Mouse (Mus musculus) thymus, postnatal 10 days (tissue): ENCODE data around the gene Ginm1.

ENCODE experiments used
- DNase-seq, 2 experiments: peaks; one replicate each; pipeline ENCODE4 v3.0.0; 2021; ENCODE audit warnings: low spot score in 2 of 2

The Ginm1 gene

DNA sequence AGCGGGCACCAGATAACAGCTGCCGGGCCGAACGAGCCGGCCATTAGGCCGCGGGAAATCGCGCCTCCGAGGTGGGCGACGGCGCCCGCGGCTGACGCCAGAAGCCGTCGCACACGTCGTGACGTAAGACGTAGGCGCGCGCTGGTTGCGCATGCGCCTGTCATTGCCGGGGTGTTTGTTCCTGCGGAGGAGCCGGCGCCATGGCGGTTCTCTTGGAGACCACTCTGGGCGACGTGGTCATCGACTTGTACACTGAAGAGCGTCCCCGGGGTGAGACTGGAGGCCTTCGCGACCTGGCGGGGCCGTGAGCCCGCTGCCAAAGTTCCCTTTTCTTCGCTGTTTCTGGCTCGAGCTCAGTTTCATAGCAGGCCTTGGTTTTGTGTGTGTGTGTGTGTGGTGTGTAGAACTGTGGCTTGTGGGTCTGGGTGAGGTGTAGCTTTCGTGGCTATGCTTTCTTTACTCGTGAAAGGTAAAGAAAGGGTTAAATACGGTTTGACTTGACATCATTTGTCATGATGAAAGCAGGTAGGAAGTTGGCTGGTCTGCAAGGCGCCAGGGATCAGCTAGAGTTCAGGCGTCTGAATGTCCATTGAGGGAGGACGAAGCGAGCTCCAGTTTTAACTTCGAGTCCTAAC lies at the start of gene Ginm1, which contains the start of gene Ppil4:
TSS of gene Ginm1 (minus strand) at position 74 of the 635 bp plus-strand sequence.
TSS of gene Ppil4 (plus strand) at position 141 of the 635 bp plus-strand sequence.
- DNase-seq: peak; percentile 77 to 87

DNA sequence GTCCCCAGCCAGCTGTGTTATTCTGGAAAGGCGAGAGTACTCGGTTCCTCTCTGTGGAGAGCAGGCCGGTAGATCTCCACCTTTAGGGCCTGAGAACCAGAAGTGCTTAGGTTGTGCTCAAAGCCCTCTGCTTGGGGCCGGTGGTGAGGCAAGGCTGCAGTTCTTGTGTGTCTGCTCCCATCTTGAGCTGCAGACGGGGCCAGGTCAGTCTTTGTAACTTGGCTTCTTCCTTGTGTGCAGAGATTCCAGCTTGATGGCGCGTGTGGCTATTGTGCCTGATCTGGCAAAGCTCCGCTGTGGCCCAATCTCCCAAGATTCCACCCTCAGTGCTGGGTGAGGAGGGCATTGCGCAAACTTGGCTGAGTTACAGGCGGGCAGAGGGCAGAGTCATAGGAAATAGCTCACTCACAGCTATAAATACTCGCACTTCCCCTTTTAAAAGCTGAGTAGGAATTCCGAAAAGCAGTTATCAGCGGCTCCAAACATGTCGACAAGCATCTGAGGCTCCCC lies 49.0 kb upstream of the Ginm1 start:
- no peak for DNase-seq

- peak; percentile 21 to 32 for DNase-seq
Measured at GRCm38 (mm10) chr10:7840785-7841184, 48.2 kb upstream of the Ginm1 start.

GRCm38 (mm10) chr10:7840353-7840733 lies 47.7 kb upstream of the Ginm1 start:
- no peak for DNase-seq

- DNase-seq: peak in 1 of 2 experiments; percentile 28
Measured at GRCm38 (mm10) chr10:7839551-7840352, 47.1 kb upstream of the Ginm1 start.

- no peak for DNase-seq
Measured at GRCm38 (mm10) chr10:7838874-7839421, 46.3 kb upstream of the Ginm1 start.

GRCm38 (mm10) chr10:7838036-7838435 lies 45.4 kb upstream of the Ginm1 start:
- DNase-seq: no peak

- DNase-seq: no peak
Measured at GRCm38 (mm10) chr10:7837446-7837845, 44.8 kb upstream of the Ginm1 start.

GRCm38 (mm10) chr10:7836902-7837301 lies 44.3 kb upstream of the Ginm1 start:
- DNase-seq: no peak

DNA sequence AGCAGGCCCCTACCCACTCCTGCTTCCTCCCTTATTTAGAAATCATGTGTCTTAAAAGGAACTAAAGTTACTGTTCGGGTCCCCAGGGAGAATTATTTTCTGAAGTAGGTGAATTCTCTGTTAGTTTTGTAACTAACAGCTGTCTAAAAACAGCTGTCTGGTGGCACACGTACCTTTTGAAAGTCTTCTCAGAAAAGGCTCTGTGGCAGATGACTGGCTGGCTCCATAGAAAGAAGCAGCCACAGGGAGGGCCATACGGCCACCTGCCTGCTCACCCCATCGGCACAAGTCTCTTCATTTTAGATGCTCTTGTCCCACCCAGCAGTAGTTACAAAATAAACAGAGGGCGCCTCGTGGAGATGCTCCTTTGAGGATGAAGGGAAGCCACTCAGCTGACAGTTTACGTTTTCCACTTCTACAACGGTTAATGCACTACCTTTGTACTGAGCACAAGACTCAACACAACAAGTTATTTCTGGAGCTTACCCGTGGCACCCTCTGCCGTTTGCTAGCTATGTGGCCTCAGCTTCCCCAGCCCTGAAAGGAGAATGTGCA lies 42.1 kb upstream of the Ginm1 start:
- peak; percentile 42 to 43 for DNase-seq

DNA sequence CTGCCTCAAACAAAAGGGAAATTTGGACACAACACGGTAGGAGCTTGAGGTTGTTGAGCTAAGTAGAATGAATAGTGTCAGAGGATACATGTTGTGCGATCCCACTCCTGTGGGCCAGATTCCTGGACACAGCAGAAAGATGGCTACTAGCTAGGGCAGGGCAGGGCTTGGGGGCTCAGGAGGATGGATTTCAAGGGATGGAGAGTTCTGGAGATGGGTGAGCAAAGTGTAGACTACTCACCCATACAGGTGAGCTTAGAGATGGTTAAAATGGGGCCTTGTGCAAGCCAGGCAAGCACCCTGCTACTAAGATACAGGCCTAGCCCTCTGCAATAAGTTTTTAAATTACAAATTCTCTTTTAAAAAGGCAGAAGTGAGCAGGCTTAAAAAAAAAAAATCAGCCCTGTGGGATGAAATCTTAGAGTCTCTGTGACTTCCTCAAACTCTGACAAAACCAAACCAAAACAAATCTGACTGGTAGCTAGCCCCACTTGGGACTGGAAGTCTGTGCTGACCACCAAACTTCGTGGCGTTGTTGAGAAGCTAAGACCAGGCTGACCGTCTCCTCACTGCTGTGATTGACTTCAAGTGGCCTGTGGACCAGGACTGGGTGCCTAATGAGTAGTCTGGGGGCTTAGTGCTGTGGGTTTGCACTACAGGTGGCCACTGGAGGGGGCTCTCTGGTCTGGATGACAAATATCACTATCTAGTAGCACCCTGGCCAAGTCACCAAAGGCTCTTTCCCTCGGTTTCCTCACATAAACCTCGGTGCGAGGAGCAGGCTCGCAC lies 40.9 kb upstream of the Ginm1 start:
- DNase-seq: no peak

DNA sequence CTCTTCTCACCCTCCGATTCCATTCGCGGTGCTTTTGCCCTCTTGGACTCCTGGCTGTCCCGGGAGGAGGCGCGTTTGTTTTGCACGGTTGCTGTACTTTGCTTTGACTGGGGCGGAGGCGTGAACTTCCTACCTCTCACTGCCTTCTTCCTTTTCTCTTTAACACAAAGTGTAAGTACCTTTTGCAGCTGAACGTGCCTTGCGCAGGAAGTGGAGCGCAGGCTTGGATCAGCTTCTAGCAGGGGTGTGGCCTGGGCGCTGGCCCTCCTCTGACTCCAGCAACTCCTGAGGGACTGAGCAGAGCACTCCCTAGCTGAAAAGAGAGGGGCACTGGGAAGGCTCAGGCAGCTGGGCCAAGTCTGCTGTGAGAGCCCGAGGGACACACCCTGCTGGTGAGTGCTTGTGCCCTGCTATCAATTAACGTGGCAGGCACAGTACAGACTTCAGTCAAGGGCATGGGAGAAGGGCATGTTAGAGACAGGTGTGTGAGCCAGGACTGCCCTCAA lies 39.6 kb upstream of the Ginm1 start, which contains the start of gene Zc3h12d:
TSS of gene Zc3h12d (plus strand) at position 300 of the 506 bp plus-strand sequence.
- DNase-seq: peak; percentile 64 to 67

DNA sequence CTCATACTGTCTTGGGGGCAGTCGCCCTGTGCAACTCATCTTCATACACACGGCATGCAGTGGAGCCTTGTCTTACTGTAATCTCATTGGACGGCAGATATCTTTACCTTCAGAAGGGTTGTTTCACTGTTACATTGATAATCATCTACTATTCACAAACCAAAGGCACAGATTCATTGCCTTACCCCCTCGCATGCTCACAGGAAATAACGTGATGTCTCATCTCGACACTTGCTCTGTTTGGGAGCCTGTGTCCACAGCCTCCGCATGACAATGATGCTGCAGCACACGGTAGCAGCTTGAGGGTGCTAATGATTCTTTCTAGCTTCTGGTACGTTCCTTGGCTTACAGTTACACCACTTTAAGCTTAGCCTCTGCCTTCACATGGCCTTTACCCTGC lies 33.5 kb upstream of the Ginm1 start:
- no peak for DNase-seq

DNA sequence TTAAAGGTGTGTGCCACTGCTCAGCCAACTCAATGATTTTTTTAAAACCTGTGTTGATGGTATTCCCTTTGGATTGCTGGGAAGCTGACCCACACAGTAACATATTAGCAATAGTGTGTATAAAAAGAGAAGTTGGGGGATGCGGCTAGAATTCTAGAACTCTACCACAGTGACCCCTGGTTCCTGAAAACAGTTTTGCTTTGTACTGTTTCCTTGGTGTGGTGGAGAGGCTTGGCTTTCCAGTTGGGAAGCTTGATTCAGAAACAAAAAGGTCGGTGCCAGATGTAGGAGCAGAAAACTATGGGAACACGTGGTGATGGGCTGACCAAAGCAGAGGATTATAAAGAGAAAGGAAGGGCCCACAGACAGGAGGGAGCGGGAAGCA lies 32.6 kb upstream of the Ginm1 start:
- DNase-seq: no peak

DNA sequence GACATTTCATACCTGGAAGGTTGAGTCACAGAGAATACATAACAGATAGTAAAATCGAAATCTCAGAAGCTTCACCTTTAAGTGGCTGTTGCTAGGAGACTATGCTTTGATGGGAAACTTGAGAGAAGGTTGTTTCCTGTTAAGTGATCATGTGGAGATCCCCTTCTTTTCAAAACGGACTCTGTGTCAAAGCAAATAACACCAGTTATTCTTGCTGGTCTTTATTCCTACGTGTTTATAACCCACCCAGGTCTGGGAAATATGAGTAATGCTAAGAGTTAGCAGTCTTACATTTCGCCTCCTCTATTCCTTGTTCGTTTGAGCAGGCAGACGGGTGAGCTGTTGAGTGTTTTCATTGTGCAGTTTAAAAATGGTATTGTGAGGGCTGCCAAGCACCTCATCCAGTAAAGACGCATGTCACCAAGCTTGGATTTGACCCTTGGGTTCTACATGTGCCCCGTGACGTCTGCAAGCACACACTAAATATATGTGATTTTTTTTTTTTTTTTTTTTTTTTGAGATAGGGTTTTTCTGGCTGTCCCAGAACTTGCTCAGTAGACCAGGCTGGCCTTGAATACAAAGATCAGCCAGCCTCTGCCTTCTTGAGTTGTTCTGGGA lies 32.1 kb upstream of the Ginm1 start:
- no peak for DNase-seq

- no peak for DNase-seq
Measured at GRCm38 (mm10) chr10:7821981-7822380, 29.4 kb upstream of the Ginm1 start.

DNA sequence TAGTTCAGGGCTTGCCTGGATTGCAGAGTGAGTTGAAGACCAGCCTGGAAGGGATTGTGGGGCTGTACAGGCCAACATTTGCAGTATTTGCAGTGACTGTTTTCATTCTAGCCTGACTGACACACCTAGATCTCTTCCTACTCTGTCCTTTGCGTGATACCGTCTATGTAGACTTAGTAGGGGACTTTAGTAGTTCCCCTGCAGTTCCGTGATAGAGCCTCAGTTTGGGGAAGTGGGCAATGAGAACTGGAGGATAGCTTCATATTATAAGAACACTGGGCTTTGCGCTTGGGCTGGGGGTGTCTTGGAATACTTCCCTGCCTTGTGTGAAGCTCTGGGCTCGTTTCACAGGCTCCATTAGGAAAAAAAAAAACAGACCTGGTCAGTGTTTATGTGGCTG lies 27.5 kb upstream of the Ginm1 start:
- no peak for DNase-seq

GRCm38 (mm10) chr10:7819603-7820002 lies 27.0 kb upstream of the Ginm1 start:
- no peak for DNase-seq

DNA sequence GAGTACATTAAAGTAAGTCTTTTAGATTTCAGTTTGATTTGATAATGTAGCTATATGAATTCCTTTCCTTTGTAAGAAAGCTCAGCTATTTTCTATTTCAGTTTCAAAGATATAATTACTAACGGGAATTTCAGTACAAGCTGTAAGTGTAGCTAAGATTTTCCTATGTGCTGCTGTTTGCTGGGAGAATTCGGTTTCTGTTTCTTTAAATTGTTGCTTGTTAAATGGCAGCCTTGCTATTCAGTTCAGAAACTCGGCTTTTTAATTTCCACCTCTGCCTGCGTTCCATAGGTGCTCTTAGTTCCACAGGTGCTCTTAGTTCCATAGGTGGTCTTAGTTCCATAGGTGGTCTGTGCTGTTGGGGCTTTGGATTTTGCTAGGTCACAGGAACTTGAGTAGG lies 26.5 kb upstream of the Ginm1 start:
- DNase-seq: no peak

DNA sequence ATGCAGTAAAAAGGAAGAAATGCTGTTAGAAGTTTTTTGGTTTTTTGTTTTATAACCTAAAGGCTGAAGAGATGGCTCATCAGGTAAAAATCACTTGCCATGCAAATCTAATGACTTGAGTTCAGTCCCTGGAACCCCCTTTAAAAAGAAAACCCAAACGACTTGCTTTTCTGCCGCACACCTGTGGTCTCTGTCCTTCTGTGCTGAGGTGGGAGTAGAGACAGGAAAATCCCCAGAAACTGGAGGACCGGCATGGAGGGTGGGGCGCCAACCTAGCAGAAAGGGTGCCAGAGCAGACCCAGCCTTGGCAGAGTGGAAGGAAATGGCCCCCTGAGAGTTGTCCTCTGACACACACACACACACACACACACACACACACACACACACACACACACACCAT lies 26.1 kb upstream of the Ginm1 start:
- no peak for DNase-seq

DNA sequence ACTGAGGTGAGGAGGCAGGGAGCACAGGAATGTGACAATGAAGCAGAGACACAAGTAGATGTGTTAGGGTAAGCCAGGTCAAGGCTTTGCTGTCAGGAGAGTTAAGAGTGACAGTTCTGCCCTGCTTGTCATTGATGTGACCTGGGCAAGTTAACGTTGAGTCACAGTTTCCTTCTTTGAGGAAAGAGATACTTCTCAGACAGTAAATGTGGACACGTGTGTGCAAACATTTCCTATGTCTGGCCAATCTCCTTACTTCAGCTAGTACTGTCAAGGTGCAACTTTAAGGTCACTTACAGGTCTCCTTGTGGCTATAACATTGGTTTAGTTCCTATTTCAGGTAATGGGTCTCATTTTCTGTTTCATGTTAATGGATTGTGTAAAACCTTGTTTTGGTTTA lies 23.9 kb upstream of the Ginm1 start:
- no peak for DNase-seq
